Mouse (Mus musculus) forebrain, embryonic 11.5 days (tissue): ENCODE results near the gene Zfp324. TPM values are rescaled to one million over a fixed set of nuclear protein-coding genes. Genes with fewer than 3 reads are reported as not detected.

Experiments used
- ATAC-seq: fragments of 200-750 bp; cut with Nextera tagmentation; replicated peaks from 2 replicates; pipeline ENCODE4 v1.8.0; 2017; ENCODE audit warnings: moderate TSS enrichment; ENCODE audit not compliant: low FRiP score
- DNase-seq: peaks from one replicate; pipeline ENCODE4 v3.0.0-alpha.2; 2017; ENCODE audit warnings: low spot score
- H3K27ac ChIP-seq: fragments of 300-500 bp; sonication (generic); 2 replicates; pipeline ENCODE4 v1.5.1; 2014; ENCODE audit warnings: low read depth, low read length
- H3K27me3 ChIP-seq: fragments of 300-500 bp; sonication (generic); 2 replicates; pipeline ENCODE4 v1.6.1; 2014; ENCODE audit warnings: mild to moderate bottlenecking, low read length, mixed read lengths; ENCODE audit not compliant: control insufficient read depth, insufficient read depth
- H3K36me3 ChIP-seq: fragments of 300-500 bp; sonication (generic); 2 replicates; pipeline ENCODE4 v1.6.1; 2014; ENCODE audit warnings: mild to moderate bottlenecking, low read length, moderate library complexity, mixed read lengths; ENCODE audit not compliant: control insufficient read depth, insufficient read depth
- H3K4me1 ChIP-seq: fragments of 300-500 bp; sonication (generic); replicated peaks from 2 replicates; pipeline ENCODE4 v1.6.1; 2014; ENCODE audit warnings: low read length, mixed read lengths; ENCODE audit not compliant: control insufficient read depth, insufficient read depth
- H3K4me2 ChIP-seq: fragments of 300-500 bp; sonication (generic); 2 replicates; pipeline ENCODE4 v1.6.1; 2014; ENCODE audit warnings: low read depth, mild to moderate bottlenecking, low read length, moderate library complexity, mixed read lengths; ENCODE audit not compliant: severe bottlenecking
- H3K4me3 ChIP-seq: fragments of 300-500 bp; sonication (generic); 2 replicates; pipeline ENCODE4 v1.5.1; 2014; ENCODE audit warnings: low read depth, low read length
- H3K9ac ChIP-seq: fragments of 300-500 bp; sonication (generic); 2 replicates; pipeline ENCODE4 v1.6.1; 2014; ENCODE audit warnings: low read length
- H3K9me3 ChIP-seq: fragments of 300-500 bp; sonication (generic); 2 replicates; pipeline ENCODE4 v1.6.1; 2016; ENCODE audit warnings: low read length, mixed read lengths; ENCODE audit not compliant: control insufficient read depth
- WGBS: fragments of 180-500 bp; shearing (Covaris S2); extraction: QIAGEN DNeasy Blood & Tissue Kit; methylation state at CpG from one replicate; pipeline ENCODE4 v1.1.7; 2014; 5-methylcytosine and 5-hydroxymethylcytosine counted together
- polyA plus RNA-seq: library from polyadenylated mRNA; unstranded; fragments of >200 nt; fragmentation: Nextera tagmentation; extraction: Ambion mirVana; gene quantifications from 2 replicates; pipeline ENCODE4 v1.2.1, GENCODE M21; 2014

Zfp324 gene
- polyA plus RNA-seq, 1 experiment from 2014 or later, result 10.8 TPM

DNA sequence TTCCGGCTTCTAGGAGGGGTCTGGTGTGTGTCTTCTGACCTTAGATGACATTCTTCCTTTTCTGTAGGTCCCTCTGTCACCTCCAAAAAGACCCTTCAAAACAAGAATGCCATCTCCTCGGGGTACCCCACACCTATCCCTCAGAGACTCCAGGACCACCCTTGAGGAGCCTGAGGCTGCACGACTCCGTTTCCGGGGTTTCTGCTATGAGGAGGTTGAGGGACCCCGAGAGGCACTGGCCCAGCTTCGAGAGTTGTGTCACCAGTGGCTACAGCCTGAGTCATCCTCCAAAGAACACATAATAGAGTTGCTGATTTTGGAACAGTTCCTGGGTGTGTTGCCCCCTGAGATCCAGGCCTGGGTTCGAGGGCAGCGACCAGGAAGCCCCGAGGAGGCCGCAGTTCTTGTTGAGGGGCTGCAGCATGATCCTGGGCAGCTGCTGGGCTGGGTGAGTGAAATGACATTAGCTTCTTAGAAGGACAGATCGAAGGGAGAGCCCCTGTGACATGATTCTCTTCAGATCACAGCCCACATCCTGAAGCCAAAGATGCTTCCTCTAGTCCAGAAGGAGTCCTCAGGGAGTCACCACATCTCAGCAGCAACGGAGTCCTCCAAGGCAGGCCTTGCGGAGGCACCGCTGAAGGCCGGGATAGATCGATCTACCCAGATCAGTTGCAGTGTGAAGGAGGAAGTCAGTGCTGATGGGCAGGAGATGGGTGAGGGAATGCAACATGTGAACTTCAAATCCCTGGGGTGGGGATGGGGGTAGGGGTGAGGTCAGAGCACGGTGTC is 13.5 kb downstream of the Zfp324 start:
- Histone ChIP-seq H3K4me2 (peak overlapping the region; percentile 85; the same call in 1 of the 2 replicates), H3K36me3 (no peaks in the 10 kb centered on the region), H3K27ac (no peak overlapping the region), H3K4me1 (peaks cover 5% of the 10 kb centered on the region; the same call in 1 of the 2 replicates), H3K4me3 (no peak overlapping the region), H3K9me3 (no peaks in the 10 kb centered on the region), H3K9ac (no peak overlapping the region), H3K27me3 (no peaks in the 10 kb centered on the region)
- DNase-seq, result peak; percentile 46
- ATAC-seq, result no peak
- 91% methylated on average over 18 of the region's 18 CpGs for WGBS

DNA sequence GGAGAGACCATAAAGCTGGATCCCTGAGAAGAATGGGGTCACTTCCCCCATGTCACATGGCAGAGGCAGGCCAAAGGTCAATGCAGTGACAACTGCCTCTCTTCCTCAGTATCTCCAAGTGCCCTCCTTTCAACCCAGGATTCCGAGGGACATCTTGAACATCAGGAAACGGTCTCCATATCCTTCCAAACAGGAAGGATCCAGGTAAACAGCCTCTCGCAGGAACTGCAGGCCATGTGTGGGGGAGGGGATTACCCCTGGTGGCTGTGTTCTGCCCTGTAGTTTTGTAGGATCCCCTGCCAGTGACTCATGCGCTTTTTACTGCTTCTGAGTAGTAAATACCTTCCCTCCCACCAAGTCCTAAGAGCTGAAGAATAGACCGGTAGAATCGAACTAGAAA is 14.1 kb downstream of the Zfp324 start:
- DNase-seq, result peak; percentile 40
- H3K4me2 ChIP-seq, result no peak overlapping the region
- H3K4me1 ChIP-seq, result peaks cover 5% of the 10 kb centered on the region; the same call in 1 of the 2 replicates
- no peaks in the 10 kb centered on the region for H3K36me3 ChIP-seq
- no peak for ATAC-seq
- H3K27ac ChIP-seq, result no peak overlapping the region
- H3K27me3 ChIP-seq, result no peaks in the 10 kb centered on the region
- 85% methylated on average over 6 of the region's 6 CpGs for WGBS
- no peak overlapping the region for H3K9ac ChIP-seq
- no peaks in the 10 kb centered on the region for H3K9me3 ChIP-seq
- no peak overlapping the region for H3K4me3 ChIP-seq

DNA sequence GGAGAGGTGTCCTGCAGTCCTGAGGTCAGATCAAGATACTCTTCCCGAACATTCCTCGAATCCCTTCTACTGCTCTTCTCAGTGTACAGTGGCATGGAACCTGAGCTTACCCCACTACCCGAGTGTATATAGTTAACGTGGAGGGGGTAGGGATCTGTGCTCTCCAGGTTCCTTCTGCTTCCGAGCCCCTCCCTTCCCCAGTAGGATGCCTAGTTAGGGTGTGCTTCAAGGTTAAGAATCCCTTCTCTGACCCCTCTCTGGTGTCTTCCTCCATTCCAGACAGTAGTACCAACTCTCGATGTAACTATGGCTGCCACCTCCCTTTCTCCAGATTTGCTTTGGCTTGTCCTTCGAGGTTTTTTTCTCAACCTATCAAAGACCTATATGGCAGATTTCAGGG is 14.7 kb downstream of the Zfp324 start:
- DNase-seq (no peak), ATAC-seq (no peak)
- Histone ChIP-seq H3K4me1 (peaks cover 5% of the 10 kb centered on the region; the same call in 1 of the 2 replicates), H3K4me2 (no peak overlapping the region), H3K9me3 (no peaks in the 10 kb centered on the region), H3K4me3 (no peak overlapping the region), H3K27ac (no peak overlapping the region), H3K9ac (no peak overlapping the region), H3K36me3 (no peaks in the 10 kb centered on the region), H3K27me3 (no peaks in the 10 kb centered on the region)
- WGBS, result 86% methylated on average over 7 of the region's 7 CpGs

DNA sequence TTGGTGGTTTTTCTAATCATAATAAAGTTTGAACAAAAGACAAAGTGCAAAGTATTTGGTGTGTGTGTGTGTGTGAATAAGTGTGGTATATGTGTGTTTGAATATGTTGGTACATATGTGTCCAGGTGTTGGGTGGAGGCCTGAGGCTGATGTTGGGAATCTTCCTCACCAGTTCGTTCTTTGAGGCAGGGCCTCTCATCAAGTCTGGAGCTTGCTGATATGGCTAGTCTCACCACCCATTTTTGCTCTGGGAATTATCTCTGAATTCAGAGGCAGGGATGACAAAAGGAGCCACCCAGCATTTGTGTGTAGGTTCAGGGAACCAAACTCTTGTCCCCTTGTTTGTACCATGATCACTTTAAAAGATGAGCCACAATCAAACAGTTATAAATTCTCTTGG is 20.1 kb downstream of the Zfp324 start:
- 79% methylated on average over 1 of the region's 1 CpGs for WGBS
- Histone ChIP-seq H3K27ac (no peak overlapping the region), H3K9me3 (no peaks in the 10 kb centered on the region), H3K4me1 (no peaks in the 10 kb centered on the region), H3K4me2 (no peak overlapping the region), H3K36me3 (no peaks in the 10 kb centered on the region), H3K27me3 (no peaks in the 10 kb centered on the region), H3K4me3 (no peak overlapping the region), H3K9ac (no peak overlapping the region)
- ATAC-seq (no peak), DNase-seq (peak; percentile 28)

DNA sequence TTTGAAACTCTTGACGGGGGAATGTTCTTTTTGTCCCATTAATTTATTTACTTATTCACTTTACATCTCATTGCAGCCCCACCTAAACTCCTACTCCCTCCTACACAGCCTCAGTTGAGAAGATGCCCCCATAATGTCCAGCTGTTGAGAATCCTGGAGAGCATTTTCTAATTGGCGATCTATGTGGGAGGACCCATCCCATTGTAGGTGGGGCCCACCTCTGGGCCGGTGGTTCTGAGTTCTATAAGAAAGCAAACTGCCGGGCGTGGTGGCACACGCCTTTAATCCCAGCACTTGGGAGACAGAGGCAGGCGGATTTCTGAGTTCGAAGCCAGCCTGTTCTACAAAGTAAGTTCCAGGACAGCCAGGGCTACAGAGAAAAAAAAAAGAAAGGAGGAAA is 21.3 kb downstream of the Zfp324 start:
- Histone ChIP-seq H3K4me3 (no peak overlapping the region), H3K27ac (no peak overlapping the region), H3K4me2 (no peak overlapping the region), H3K27me3 (no peaks in the 10 kb centered on the region), H3K9me3 (no peaks in the 10 kb centered on the region), H3K36me3 (no peaks in the 10 kb centered on the region), H3K4me1 (no peaks in the 10 kb centered on the region), H3K9ac (no peak overlapping the region)
- no peak for ATAC-seq
- DNase-seq, result peak; percentile 5
- 84% methylated on average over 8 of the region's 8 CpGs for WGBS

DNA sequence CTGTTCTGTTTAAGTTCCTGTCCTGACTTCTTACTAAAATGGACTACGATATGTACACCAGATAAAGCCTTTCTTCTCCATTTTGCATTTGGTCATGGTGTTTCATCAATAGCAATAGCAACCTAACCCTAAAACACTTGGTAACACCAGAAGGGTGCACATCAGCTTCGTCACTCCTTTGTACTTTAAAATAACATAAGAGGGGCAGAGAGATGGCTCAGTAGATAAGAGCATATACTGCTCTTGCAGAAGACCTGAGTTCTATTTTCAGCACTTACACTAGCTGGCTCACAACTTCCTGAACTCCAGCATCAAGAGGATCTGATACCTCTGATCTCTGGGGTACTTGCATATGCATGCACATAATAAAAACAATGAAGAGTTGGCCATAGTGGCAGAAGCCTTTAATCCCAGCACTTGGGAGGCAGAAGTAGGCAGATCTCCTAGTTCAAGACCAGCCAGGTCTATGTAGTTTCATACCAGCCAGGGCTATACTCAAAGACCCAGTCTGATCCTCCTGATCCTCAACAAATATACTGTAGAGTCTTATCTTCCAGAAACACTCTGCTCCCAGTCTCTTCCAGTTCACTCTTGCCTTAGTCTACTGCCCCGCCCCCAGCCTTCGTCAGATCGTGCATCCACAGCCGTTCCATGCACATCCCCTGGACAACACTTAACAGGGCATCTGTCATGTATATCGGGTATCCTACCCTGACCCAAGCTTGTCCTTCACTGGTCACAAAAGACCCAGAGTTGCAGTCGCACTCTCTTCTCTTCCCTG is 22.0 kb downstream of the Zfp324 start:
- H3K4me1 ChIP-seq, result no peaks in the 10 kb centered on the region
- ATAC-seq (no peak), DNase-seq (peak; percentile 2)
- no peaks in the 10 kb centered on the region for H3K9me3 ChIP-seq
- no peaks in the 10 kb centered on the region for H3K36me3 ChIP-seq
- no peak overlapping the region for H3K4me3 ChIP-seq
- no peak overlapping the region for H3K4me2 ChIP-seq
- WGBS, result 88% methylated on average over 8 of the region's 8 CpGs
- H3K27ac ChIP-seq, result no peak overlapping the region
- H3K9ac ChIP-seq, result no peak overlapping the region
- H3K27me3 ChIP-seq, result no peaks in the 10 kb centered on the region

DNA sequence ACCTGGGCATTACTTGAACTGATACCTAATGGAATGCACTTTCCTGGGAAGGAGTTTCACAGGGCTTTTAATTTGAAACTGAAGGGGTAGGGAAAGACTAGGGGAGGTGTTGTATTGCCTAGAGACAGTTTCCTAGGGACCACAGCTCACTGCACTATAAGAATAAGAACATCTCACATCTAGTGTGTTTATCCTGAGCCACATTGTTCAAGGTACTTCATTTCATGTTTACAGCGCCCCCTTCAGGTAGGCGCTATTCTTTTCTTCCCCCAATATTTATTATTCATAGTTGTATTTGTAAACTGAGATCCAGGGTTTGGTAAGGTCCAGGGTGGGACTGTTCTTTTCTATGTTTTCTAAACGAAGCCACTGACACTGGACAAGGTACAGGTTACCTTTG is 26.6 kb downstream of the Zfp324 start:
- Histone ChIP-seq H3K9ac (no peak overlapping the region), H3K27me3 (no peaks in the 10 kb centered on the region), H3K9me3 (no peaks in the 10 kb centered on the region), H3K4me3 (no peak overlapping the region), H3K27ac (no peak overlapping the region), H3K4me1 (no peaks in the 10 kb centered on the region), H3K4me2 (no peak overlapping the region), H3K36me3 (no peaks in the 10 kb centered on the region)
- no peak for DNase-seq
- no peak for ATAC-seq
- 9% methylated on average over 3 of the region's 3 CpGs for WGBS

DNA sequence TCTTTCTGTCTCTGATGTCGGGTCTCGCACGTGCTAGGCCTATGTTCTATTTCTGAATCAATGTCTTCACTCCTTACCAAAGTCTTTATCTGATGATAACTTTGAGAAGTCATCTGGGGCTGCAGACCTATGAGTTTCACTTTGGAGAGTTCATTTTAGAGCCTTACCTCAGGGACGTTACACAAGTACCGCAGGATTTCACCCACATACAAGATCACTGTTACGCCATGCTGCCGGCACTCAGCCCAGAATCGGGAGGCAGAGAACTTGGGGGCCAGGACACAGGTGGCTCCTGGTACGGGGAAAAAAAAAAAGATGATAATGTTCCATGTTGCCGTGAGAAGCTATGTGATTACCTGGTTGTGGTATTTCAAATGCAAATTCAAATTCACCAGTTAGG is 27.5 kb downstream of the Zfp324 start:
- Histone ChIP-seq H3K27ac (no peak overlapping the region), H3K4me2 (no peak overlapping the region), H3K9me3 (no peaks in the 10 kb centered on the region), H3K36me3 (no peaks in the 10 kb centered on the region), H3K4me3 (no peak overlapping the region), H3K9ac (no peak overlapping the region), H3K27me3 (no peaks in the 10 kb centered on the region), H3K4me1 (no peaks in the 10 kb centered on the region)
- ATAC-seq (no peak), DNase-seq (no peak)
- WGBS, result 92% methylated on average over 10 of the region's 10 CpGs
